Comparison of ENCODE assay signal across 13 mouse cellular contexts in genomic region chr1:51822531-51822930, GRCm38 (mm10).
A peak's percentile ranks its signal among the peaks of the same experiment; 100 is the strongest.
DNase-seq lines count a peak whose midpoint lies in the region; ATAC-seq and TF ChIP-seq lines count a peak whose summit lies in the region.
"Had no signal": no experiment of that assay in that cellular context is flagged by ENCODE, and none has a peak within 500 bp of the region (broad histone marks: within the 10 kb centered on the region; RNA-seq: fewer than 3 reads in every experiment).

No protein-coding gene starts in this region.

- H3K9me3 ChIP-seq in embryonic facial prominence, embryonic 12.5 days = no peaks in the 10 kb centered on the region
- no peaks in the 10 kb centered on the region for H3K9me3 ChIP-seq in embryonic facial prominence, embryonic 10.5 days
- no peaks in the 10 kb centered on the region for H3K9me3 ChIP-seq in kidney, postnatal 0 days (replicated peaks; ENCODE audit: low read length)
- H3K9me3 ChIP-seq in neural tube, embryonic 13.5 days = no peaks in the 10 kb centered on the region
- no peaks in the 10 kb centered on the region for H3K9me3 ChIP-seq in neural tube, embryonic 15.5 days (replicated peaks)
- H3K9me3 ChIP-seq in forebrain, postnatal 0 days (ENCODE audit: low read length) = no peaks in the 10 kb centered on the region
- no peaks in the 10 kb centered on the region for H3K9me3 ChIP-seq in forebrain, embryonic 11.5 days (ENCODE audit: control insufficient read depth, low read length)
- H3K9me3 ChIP-seq: forebrain, embryonic 12.5 days; heart, embryonic 13.5 days; hindbrain, embryonic 15.5 days; megakaryocyte, embryonic 14.5 days had no signal

- no peak overlapping the region for H3K9ac ChIP-seq in embryonic facial prominence, embryonic 12.5 days
- H3K9ac ChIP-seq in kidney, postnatal 0 days (ENCODE audit: low read depth, low read length) = no peak overlapping the region
- no peak overlapping the region for H3K9ac ChIP-seq in neural tube, embryonic 13.5 days
- no peak overlapping the region for H3K9ac ChIP-seq in neural tube, embryonic 15.5 days (replicated peaks)
- H3K9ac ChIP-seq in forebrain, postnatal 0 days = no peak overlapping the region
- H3K9ac ChIP-seq in forebrain, embryonic 11.5 days (ENCODE audit: low read length) = no peak overlapping the region
- H3K9ac ChIP-seq: forebrain, embryonic 12.5 days; heart, embryonic 13.5 days; hindbrain, embryonic 15.5 days had no signal

- H3K4me2 ChIP-seq in embryonic facial prominence, embryonic 12.5 days (replicated peaks) = no peak overlapping the region
- H3K4me2 ChIP-seq in kidney, postnatal 0 days (ENCODE audit: low read length) = peak overlapping the region; percentile 18; the same call in 1 of the 2 replicates
- no peak overlapping the region for H3K4me2 ChIP-seq in neural tube, embryonic 13.5 days
- H3K4me2 ChIP-seq in neural tube, embryonic 15.5 days = no peak overlapping the region
- no peak overlapping the region for H3K4me2 ChIP-seq in forebrain, postnatal 0 days (ENCODE audit: low read depth)
- H3K4me2 ChIP-seq in forebrain, embryonic 11.5 days (ENCODE audit: low read depth, low read length, severe bottlenecking) = no peak overlapping the region
- H3K4me2 ChIP-seq: forebrain, embryonic 12.5 days; heart, embryonic 13.5 days; hindbrain, embryonic 15.5 days had no signal

- no peak for TF ChIP-seq CTCF in kidney, postnatal 0 days (IDR thresholded peaks at IDR 0.05; ENCODE audit: low read depth)
- no peak for TF ChIP-seq CTCF in forebrain, postnatal 0 days (IDR thresholded peaks at IDR 0.05; ENCODE audit: low read depth)

- no peaks in the 10 kb centered on the region for H3K27me3 ChIP-seq in embryonic facial prominence, embryonic 12.5 days
- H3K27me3 ChIP-seq in embryonic facial prominence, embryonic 10.5 days (replicated peaks; ENCODE audit: low read depth, poor library complexity, severe bottlenecking) = no peaks in the 10 kb centered on the region
- H3K27me3 ChIP-seq in kidney, postnatal 0 days (ENCODE audit: insufficient read depth, low read length) = no peaks in the 10 kb centered on the region
- H3K27me3 ChIP-seq in neural tube, embryonic 13.5 days = no peaks in the 10 kb centered on the region
- H3K27me3 ChIP-seq in neural tube, embryonic 15.5 days (replicated peaks) = no peaks in the 10 kb centered on the region
- H3K27me3 ChIP-seq in forebrain, postnatal 0 days (ENCODE audit: insufficient read depth, low read length) = no peaks in the 10 kb centered on the region
- H3K27me3 ChIP-seq in forebrain, embryonic 11.5 days (ENCODE audit: control insufficient read depth, insufficient read depth, low read length) = no peaks in the 10 kb centered on the region
- H3K27me3 ChIP-seq: forebrain, embryonic 12.5 days; heart, embryonic 13.5 days; hindbrain, embryonic 15.5 days; megakaryocyte, embryonic 14.5 days had no signal

- H3K27ac ChIP-seq in embryonic facial prominence, embryonic 12.5 days = peak overlapping the region; percentile 55; the same call in 1 of the 2 replicates
- no peak overlapping the region for H3K27ac ChIP-seq in embryonic facial prominence, embryonic 10.5 days (replicated peaks)
- H3K27ac ChIP-seq in kidney, postnatal 0 days = peak overlapping the region; percentile 66
- H3K27ac ChIP-seq in neural tube, embryonic 13.5 days (replicated peaks) = 0 out of 2 replicates have a peak overlapping the region, but pooled peaks have one; percentile 10
- H3K27ac ChIP-seq in neural tube, embryonic 15.5 days (replicated peaks) = no peak overlapping the region; the same call in 1 of the 2 replicates
- no peak overlapping the region for H3K27ac ChIP-seq in forebrain, postnatal 0 days (ENCODE audit: low read depth, low read length)
- H3K27ac ChIP-seq in forebrain, embryonic 11.5 days (ENCODE audit: low read depth, low read length) = no peak overlapping the region
- H3K27ac ChIP-seq: forebrain, embryonic 12.5 days; heart, embryonic 13.5 days; hindbrain, embryonic 15.5 days had no signal

- ATAC-seq in embryonic facial prominence, embryonic 12.5 days (ENCODE audit: insufficient number of reproducible peaks, insufficient read depth, low FRiP score, low TSS enrichment) = no peak
- ATAC-seq in kidney, postnatal 0 days (replicated peaks; ENCODE audit: low FRiP score, low read depth) = no peak
- ATAC-seq in neural tube, embryonic 13.5 days (ENCODE audit: low read depth) = no peak
- ATAC-seq in neural tube, embryonic 15.5 days (ENCODE audit: low FRiP score) = no peak
- ATAC-seq in forebrain, postnatal 0 days = no peak
- no peak for ATAC-seq in forebrain, embryonic 11.5 days (replicated peaks; ENCODE audit: low FRiP score)

- no peak overlapping the region for H3K4me3 ChIP-seq in embryonic facial prominence, embryonic 12.5 days
- H3K4me3 ChIP-seq in embryonic facial prominence, embryonic 10.5 days = no peak overlapping the region
- no peak overlapping the region for H3K4me3 ChIP-seq in kidney, postnatal 0 days (replicated peaks; ENCODE audit: low read depth, low read length)
- H3K4me3 ChIP-seq in neural tube, embryonic 13.5 days = no peak overlapping the region
- H3K4me3 ChIP-seq in neural tube, embryonic 15.5 days (replicated peaks) = no peak overlapping the region
- no peak overlapping the region for H3K4me3 ChIP-seq in forebrain, postnatal 0 days (ENCODE audit: low read depth, low read length)
- no peak overlapping the region for H3K4me3 ChIP-seq in forebrain, embryonic 11.5 days (ENCODE audit: low read depth, low read length)
- H3K4me3 ChIP-seq: forebrain, embryonic 12.5 days; heart, embryonic 13.5 days; hindbrain, embryonic 15.5 days; megakaryocyte, embryonic 14.5 days had no signal

- no peak for DNase-seq in embryonic facial prominence, embryonic 10.5 days (ENCODE audit: low spot score)
- no peak for DNase-seq in kidney, postnatal 0 days (ENCODE audit: low spot score)
- no peak for DNase-seq in kidney, postnatal 4 days
- no peak for DNase-seq in forebrain, postnatal 0 days
- no peak for DNase-seq in forebrain, embryonic 11.5 days (ENCODE audit: low spot score)
- DNase-seq: adrenal gland, postnatal 25 days had no signal

- H3K36me3 ChIP-seq in embryonic facial prominence, embryonic 12.5 days = no peaks in the 10 kb centered on the region
- H3K36me3 ChIP-seq in embryonic facial prominence, embryonic 10.5 days (replicated peaks) = peaks cover 57% of the 10 kb centered on the region
- H3K36me3 ChIP-seq in kidney, postnatal 0 days (ENCODE audit: insufficient read depth, low read length) = no peaks in the 10 kb centered on the region
- no peaks in the 10 kb centered on the region for H3K36me3 ChIP-seq in neural tube, embryonic 13.5 days
- H3K36me3 ChIP-seq in neural tube, embryonic 15.5 days = no peaks in the 10 kb centered on the region
- no peaks in the 10 kb centered on the region for H3K36me3 ChIP-seq in forebrain, postnatal 0 days (ENCODE audit: insufficient read depth)
- H3K36me3 ChIP-seq in forebrain, embryonic 11.5 days (ENCODE audit: control insufficient read depth, insufficient read depth, low read length) = no peaks in the 10 kb centered on the region
- H3K36me3 ChIP-seq: forebrain, embryonic 12.5 days; hindbrain, embryonic 15.5 days had no signal

- H3K4me1 ChIP-seq in embryonic facial prominence, embryonic 12.5 days = 0 out of 2 replicates have a peak, but pooled peaks cover 3% of the 10 kb centered on the region
- no peaks in the 10 kb centered on the region for H3K4me1 ChIP-seq in embryonic facial prominence, embryonic 10.5 days
- no peaks in the 10 kb centered on the region for H3K4me1 ChIP-seq in kidney, postnatal 0 days (replicated peaks; ENCODE audit: insufficient read depth, low read length)
- 0 out of 2 replicates have a peak, but pooled peaks cover 3% of the 10 kb centered on the region for H3K4me1 ChIP-seq in neural tube, embryonic 13.5 days (replicated peaks)
- H3K4me1 ChIP-seq in neural tube, embryonic 15.5 days = peaks cover 8% of the 10 kb centered on the region
- H3K4me1 ChIP-seq in forebrain, postnatal 0 days (ENCODE audit: insufficient read depth) = 0 out of 2 replicates have a peak, but pooled peaks cover 3% of the 10 kb centered on the region
- no peaks in the 10 kb centered on the region for H3K4me1 ChIP-seq in forebrain, embryonic 11.5 days (replicated peaks; ENCODE audit: control insufficient read depth, insufficient read depth, low read length)
- H3K4me1 ChIP-seq: megakaryocyte, embryonic 14.5 days had no signal

- WGBS in embryonic facial prominence, embryonic 12.5 days = 85% methylated on average over 4 of the region's 4 CpGs
- WGBS in embryonic facial prominence, embryonic 10.5 days = 88% methylated on average over 4 of the region's 4 CpGs
- 57% methylated on average over 4 of the region's 4 CpGs for WGBS in kidney, postnatal 0 days
- WGBS in neural tube, embryonic 13.5 days = 83% methylated on average over 4 of the region's 4 CpGs
- WGBS in neural tube, embryonic 15.5 days = 85% methylated on average over 4 of the region's 4 CpGs
- 81% methylated on average over 4 of the region's 4 CpGs for WGBS in forebrain, postnatal 0 days
- WGBS in forebrain, embryonic 11.5 days = 89% methylated on average over 4 of the region's 4 CpGs

Comparison
In these comparisons a context has a peak if more than half of its experiments do, and no peak if none do; other contexts are left out.
1. H3K27ac ChIP-seq: peak in embryonic facial prominence, embryonic 12.5 days (single experiment), kidney, postnatal 0 days (single experiment) and neural tube, embryonic 13.5 days (single experiment); none in embryonic facial prominence, embryonic 10.5 days (single experiment), neural tube, embryonic 15.5 days (single experiment), forebrain, postnatal 0 days (single experiment) and forebrain, embryonic 11.5 days (single experiment).